Mouse (Mus musculus): Measurements from ENCODE around the gene Fyco1.

- TF ChIP-seq CTCF (IDR thresholded peaks at IDR 0.05; ENCODE audit: borderline replicate concordance, control insufficient read depth, extremely low read depth, insufficient read depth, low read length, poor library complexity): no peak
- peak; percentile 80 for TF ChIP-seq POLR2A (IDR thresholded peaks at IDR 0.05; ENCODE audit: control insufficient read depth, extremely low read depth, insufficient read depth, low read length, poor library complexity)
Measured at GRCm38 (mm10) chr9:123851713-123852448, at the start of gene Fyco1.

All from thymus, adult 2 months (tissue).